Mouse (Mus musculus): ENCODE data around the gene 2210010C04Rik. TPM values are rescaled to one million over a fixed set of nuclear protein-coding genes. Genes with fewer than 3 reads are reported as not detected.
"Not testable (repeated sequence)": the region's sequence is repeated elsewhere in the genome, so short reads cannot be mapped to it uniquely, and the experiment has no call there.

Gene 2210010C04Rik
- polyA plus RNA-seq, 1 experiment, result 2,021 TPM

GRCm38 (mm10) chr6:41027053-41027452 is 8.3 kb downstream of the 2210010C04Rik start:
- no peaks in the 10 kb centered on the region for H3K36me3 ChIP-seq (ENCODE audit: control insufficient read depth, insufficient read depth, low read length)
- no peak overlapping the region for H3K4me3 ChIP-seq (ENCODE audit: extremely low read depth, insufficient read depth, insufficient read length)
- H3K27me3 ChIP-seq (ENCODE audit: control insufficient read depth, insufficient read depth, low read length), result no peaks in the 10 kb centered on the region
- no peak for TF ChIP-seq CTCF (IDR thresholded peaks at IDR 0.05; ENCODE audit: extremely low read depth, insufficient read depth, insufficient read length, insufficient replicate concordance)
- no peak for TF ChIP-seq POLR2A (IDR thresholded peaks at IDR 0.05; ENCODE audit: low read depth, low read length)
- no peak overlapping the region for H3K27ac ChIP-seq (ENCODE audit: insufficient read depth, low read length)
- no peak for DNase-seq (ENCODE audit: low read depth in 1 of 2, low spot score in 2 of 2)
- no peaks in the 10 kb centered on the region for H3K4me1 ChIP-seq (ENCODE audit: control insufficient read depth, insufficient read depth, insufficient read length)
- 31% methylated on average over 2 of the region's 2 CpGs for WGBS

- Histone ChIP-seq H3K36me3 (ENCODE audit: control insufficient read depth, insufficient read depth, low read length) (no peaks in the 10 kb centered on the region), H3K27me3 (ENCODE audit: control insufficient read depth, insufficient read depth, low read length) (no peaks in the 10 kb centered on the region), H3K27ac (ENCODE audit: insufficient read depth, low read length) (no peak overlapping the region), H3K4me3 (ENCODE audit: extremely low read depth, insufficient read depth, insufficient read length) (no peak overlapping the region), H3K4me1 (ENCODE audit: control insufficient read depth, insufficient read depth, insufficient read length) (no peaks in the 10 kb centered on the region)
- no peak for DNase-seq (ENCODE audit: low read depth in 1 of 2, low spot score in 2 of 2)
- 76% methylated on average over 2 of the region's 2 CpGs for WGBS
- TF ChIP-seq CTCF (IDR thresholded peaks at IDR 0.05; ENCODE audit: extremely low read depth, insufficient read depth, insufficient read length, insufficient replicate concordance) (no peak), POLR2A (IDR thresholded peaks at IDR 0.05; ENCODE audit: low read depth, low read length) (no peak)
These were observed 9.2 kb downstream of the 2210010C04Rik start for GRCm38 (mm10) chr6:41025873-41026650.

GRCm38 (mm10) chr6:41019140-41019539 is 16.2 kb downstream of the 2210010C04Rik start:
- H3K4me1 ChIP-seq (ENCODE audit: control insufficient read depth, insufficient read depth, insufficient read length), result no peaks in the 10 kb centered on the region
- H3K4me3 ChIP-seq (ENCODE audit: extremely low read depth, insufficient read depth, insufficient read length), result no peak overlapping the region
- 71% methylated on average over 2 of the region's 2 CpGs for whole genome bisulfite sequencing
- no peaks in the 10 kb centered on the region for H3K27me3 ChIP-seq (ENCODE audit: control insufficient read depth, insufficient read depth, low read length)
- H3K36me3 ChIP-seq (ENCODE audit: control insufficient read depth, insufficient read depth, low read length), result no peaks in the 10 kb centered on the region
- no peak overlapping the region for H3K27ac ChIP-seq (ENCODE audit: insufficient read depth, low read length)
- TF ChIP-seq POLR2A (IDR thresholded peaks at IDR 0.05; ENCODE audit: low read depth, low read length) (no peak), CTCF (IDR thresholded peaks at IDR 0.05; ENCODE audit: extremely low read depth, insufficient read depth, insufficient read length, insufficient replicate concordance) (no peak)
- DNase-seq (ENCODE audit: low read depth in 1 of 2, low spot score in 2 of 2), result no peak

- TF ChIP-seq POLR2A (IDR thresholded peaks at IDR 0.05; ENCODE audit: low read depth, low read length), result no peak
These were observed 16.7 kb downstream of the 2210010C04Rik start for GRCm38 (mm10) chr6:41018629-41019028.

GRCm38 (mm10) chr6:41015065-41015464 is 20.2 kb downstream of the 2210010C04Rik start:
- no peak for TF ChIP-seq CTCF (IDR thresholded peaks at IDR 0.05; ENCODE audit: extremely low read depth, insufficient read depth, insufficient read length, insufficient replicate concordance)
- no peak for TF ChIP-seq POLR2A (IDR thresholded peaks at IDR 0.05; ENCODE audit: low read depth, low read length)
- Histone ChIP-seq H3K4me3 (ENCODE audit: extremely low read depth, insufficient read depth, insufficient read length) (no peak overlapping the region), H3K4me1 (ENCODE audit: control insufficient read depth, insufficient read depth, insufficient read length) (no peaks in the 10 kb centered on the region), H3K36me3 (ENCODE audit: control insufficient read depth, insufficient read depth, low read length) (no peaks in the 10 kb centered on the region), H3K27ac (ENCODE audit: insufficient read depth, low read length) (no peak overlapping the region), H3K27me3 (ENCODE audit: control insufficient read depth, insufficient read depth, low read length) (no peaks in the 10 kb centered on the region)
- WGBS, result 65% methylated on average over 4 of the region's 4 CpGs
- no peak for DNase-seq (ENCODE audit: low read depth in 1 of 2, low spot score in 2 of 2)

More at GRCm38 (mm10) chr6:41018629-41019028, 16.7 kb downstream of the 2210010C04Rik start:
- H3K27me3 ChIP-seq (ENCODE audit: control insufficient read depth, insufficient read depth, low read length), result no peaks in the 10 kb centered on the region
- 74% methylated on average over 2 of the region's 2 CpGs for WGBS
- H3K4me1 ChIP-seq (ENCODE audit: control insufficient read depth, insufficient read depth, insufficient read length), result no peaks in the 10 kb centered on the region
- H3K36me3 ChIP-seq (ENCODE audit: control insufficient read depth, insufficient read depth, low read length), result no peaks in the 10 kb centered on the region
- DNase-seq (ENCODE audit: low read depth in 1 of 2, low spot score in 2 of 2), result no peak
- no peak overlapping the region for H3K4me3 ChIP-seq (ENCODE audit: extremely low read depth, insufficient read depth, insufficient read length)
- H3K27ac ChIP-seq (ENCODE audit: insufficient read depth, low read length), result no peak overlapping the region

- H3K36me3 ChIP-seq (ENCODE audit: control insufficient read depth, insufficient read depth, low read length); H3K4me1 ChIP-seq (ENCODE audit: control insufficient read depth, insufficient read depth, insufficient read length); H3K27ac ChIP-seq (ENCODE audit: insufficient read depth, low read length); DNase-seq (ENCODE audit: low read depth in 1 of 2, low spot score in 2 of 2); H3K27me3 ChIP-seq (ENCODE audit: control insufficient read depth, insufficient read depth, low read length); H3K4me3 ChIP-seq (ENCODE audit: extremely low read depth, insufficient read depth, insufficient read length): not testable (repeated sequence)
These were observed 35.9 kb downstream of the 2210010C04Rik start, which contains the start of gene Gm2663 for GRCm38 (mm10) chr6:40999379-40999778. Gm2663 (minus strand) TSS chr6:40999479.

Other genes with a start within 250 kb of the 2210010C04Rik start
- not detected in 2 replicates for gene Moxd2, start 148.0 kb downstream of the 2210010C04Rik start, polyA plus RNA-seq (2012; rRNA removed)
- gene Prss58, start 135.1 kb downstream of the 2210010C04Rik start, polyA plus RNA-seq (2012; rRNA removed), result not detected in 2 replicates
- not detected in 2 replicates for gene 1700074P13Rik, start 95.0 kb downstream of the 2210010C04Rik start, polyA plus RNA-seq (2012; rRNA removed)
- gene Gm4744, start 83.6 kb downstream of the 2210010C04Rik start, polyA plus RNA-seq (2012; rRNA removed), result 0.16 TPM in 1 of 2 replicates, not detected in the other
- 0.15 and 2.3 TPM in 2 replicates for gene 1810009J06Rik, start 70.8 kb downstream of the 2210010C04Rik start, polyA plus RNA-seq (2012; rRNA removed)
- 0.41 TPM in 1 of 2 replicates, not detected in the other for gene Gm2663, start 36.0 kb downstream of the 2210010C04Rik start, polyA plus RNA-seq (2012; rRNA removed)

All from spleen, adult 2 months (tissue).